Mouse (Mus musculus): Measurements from ENCODE around the gene Ccser1.

Gene Ccser1

DNA sequence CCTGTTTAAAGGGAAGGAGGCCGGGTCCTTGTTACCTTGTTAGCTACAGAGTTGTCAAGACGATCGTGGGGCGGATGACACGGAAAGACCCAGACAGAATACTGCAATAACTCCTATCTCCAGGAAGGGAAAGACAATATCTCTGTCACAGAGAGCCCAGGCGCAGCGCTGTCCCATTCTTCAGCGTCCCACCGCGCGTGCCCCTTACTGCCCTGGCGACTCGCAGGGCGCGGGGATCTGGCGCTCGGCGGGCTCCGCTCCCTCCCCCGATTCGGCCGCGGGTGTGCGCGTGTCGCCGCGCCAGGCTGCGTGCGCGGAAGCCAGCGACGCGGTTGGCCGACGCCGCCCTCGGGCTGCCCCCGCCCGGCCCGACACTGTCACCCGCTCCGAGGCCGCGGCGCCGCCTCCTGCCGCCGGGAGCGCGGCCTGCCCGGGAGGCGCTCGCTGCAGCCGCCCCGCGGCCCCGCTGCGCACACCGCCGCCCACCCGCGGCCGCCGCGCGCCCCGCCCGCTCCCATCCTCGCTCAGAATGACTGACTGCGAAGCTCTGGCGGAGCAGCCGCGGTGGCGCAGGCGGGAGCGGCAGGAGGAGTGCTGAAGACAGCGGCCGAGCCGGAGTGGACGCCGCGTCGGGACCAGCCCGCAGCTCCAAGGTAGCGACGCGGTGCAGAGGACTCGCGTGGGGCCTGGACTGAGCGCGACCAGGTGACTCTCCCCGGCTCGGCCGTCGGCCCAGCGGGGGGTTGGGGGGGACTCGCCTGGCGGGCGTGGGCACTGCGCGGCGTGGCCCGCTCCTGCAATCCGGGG is at the start of gene Ccser1:
Gene Ccser1 (plus strand): TSS at position 376 of the 807 bp plus-strand sequence.
- TF ChIP-seq GATA4 (IDR thresholded peaks at IDR 0.05; ENCODE audit: insufficient replicate concordance, low read length), result no peak

GRCm38 (mm10) chr6:61136436-61136835 is 43.7 kb upstream of the Ccser1 start:
- no peak for TF ChIP-seq GATA4 (IDR thresholded peaks at IDR 0.05; ENCODE audit: insufficient replicate concordance, low read length)

- TF ChIP-seq GATA4 (IDR thresholded peaks at IDR 0.05; ENCODE audit: insufficient replicate concordance, low read length), result no peak
Observed at GRCm38 (mm10) chr6:61143031-61143430, 37.1 kb upstream of the Ccser1 start.

DNA sequence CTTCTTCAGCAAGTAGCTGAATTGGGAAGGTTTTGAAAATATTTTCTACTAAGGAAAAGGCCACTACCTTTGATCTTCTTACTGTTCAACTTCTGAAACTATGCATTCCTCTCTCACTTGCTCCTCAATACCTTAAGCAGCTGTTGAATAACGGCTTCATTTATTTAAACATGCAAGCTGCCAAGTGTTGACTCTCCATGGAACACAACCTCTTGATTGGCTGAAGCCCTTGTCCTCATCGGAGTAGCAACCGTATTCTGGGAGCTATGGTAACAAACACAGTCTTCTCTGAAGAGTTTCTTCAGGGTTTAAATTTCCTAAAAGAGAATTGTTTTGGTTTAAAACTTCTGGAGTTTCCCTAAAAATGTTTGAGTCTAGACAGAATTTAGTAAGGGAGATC is 27.2 kb upstream of the Ccser1 start:
- no peak for TF ChIP-seq GATA4 (IDR thresholded peaks at IDR 0.05; ENCODE audit: insufficient replicate concordance, low read length)

DNA sequence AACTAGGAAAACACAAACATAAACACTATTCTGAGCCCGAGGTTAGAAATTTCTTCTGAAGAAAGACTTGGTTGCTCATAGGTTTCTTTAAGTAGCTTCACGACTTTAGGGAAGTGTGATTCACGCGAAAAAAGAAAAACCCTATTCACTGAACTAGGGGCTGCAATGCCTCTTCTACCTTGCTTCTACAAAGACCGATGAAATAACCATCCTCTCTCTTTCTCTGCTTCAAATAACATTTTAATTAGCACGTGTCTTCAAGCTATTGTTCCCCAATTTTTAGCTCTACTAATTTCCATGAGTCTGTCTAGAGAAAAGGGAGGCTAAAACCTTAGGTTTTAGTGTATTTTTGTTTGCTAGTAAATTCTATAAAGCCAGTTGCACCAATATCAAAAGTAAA is 25.5 kb upstream of the Ccser1 start:
- TF ChIP-seq GATA4 (IDR thresholded peaks at IDR 0.05; ENCODE audit: insufficient replicate concordance, low read length), result no peak

DNA sequence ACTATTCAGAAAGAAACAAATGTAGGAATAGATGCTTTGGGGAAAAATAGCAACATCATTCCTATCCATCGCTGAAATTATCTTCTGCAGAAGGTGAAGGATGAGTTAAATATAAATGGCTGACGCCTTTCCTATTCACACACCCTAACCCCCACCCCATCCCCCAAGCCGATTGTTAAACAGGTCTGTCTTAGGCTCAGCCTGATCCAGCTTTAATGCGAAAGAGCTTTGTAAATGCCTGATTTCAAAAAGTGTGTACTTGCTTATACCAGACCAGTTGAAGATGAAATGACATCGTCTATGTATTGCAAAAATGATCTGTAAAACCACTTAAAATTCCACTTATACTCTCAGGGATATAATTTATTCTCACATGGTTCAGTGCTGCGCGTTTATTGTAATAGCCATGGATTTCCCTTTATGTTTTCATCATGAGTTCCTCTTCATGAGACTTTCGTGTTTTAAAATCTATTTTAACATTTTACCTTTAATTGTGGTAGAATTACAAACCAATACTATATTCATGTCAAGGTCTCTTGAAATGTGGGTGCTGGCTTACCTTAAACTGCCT is 25.0 kb upstream of the Ccser1 start:
- no peak for TF ChIP-seq GATA4 (IDR thresholded peaks at IDR 0.05; ENCODE audit: insufficient replicate concordance, low read length)

- TF ChIP-seq GATA4 (IDR thresholded peaks at IDR 0.05; ENCODE audit: insufficient replicate concordance, low read length), result no peak
Observed at GRCm38 (mm10) chr6:61155718-61156117, 24.4 kb upstream of the Ccser1 start.

- TF ChIP-seq GATA4 (IDR thresholded peaks at IDR 0.05; ENCODE audit: insufficient replicate concordance, low read length), result no peak
Observed at GRCm38 (mm10) chr6:61162117-61162516, 18.0 kb upstream of the Ccser1 start.

DNA sequence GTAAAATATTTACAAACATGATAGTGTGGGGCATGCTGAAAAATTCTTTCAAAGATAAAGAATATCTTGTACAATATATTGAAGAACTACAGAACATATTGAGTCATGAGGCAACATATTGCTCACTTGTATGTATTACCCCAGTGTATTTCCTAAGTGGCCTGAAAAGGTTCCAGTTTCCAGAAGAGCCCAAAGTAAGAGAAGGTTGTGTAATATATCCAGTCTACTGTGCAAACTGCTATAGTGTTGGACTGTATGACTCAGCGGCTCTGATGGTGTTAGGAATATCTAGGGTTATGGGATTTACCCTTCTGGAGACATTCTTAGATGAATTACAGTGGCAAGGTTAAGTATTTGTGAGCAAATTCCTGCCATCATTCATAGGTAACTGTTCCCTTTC is 13.2 kb upstream of the Ccser1 start:
- TF ChIP-seq GATA4 (IDR thresholded peaks at IDR 0.05; ENCODE audit: insufficient replicate concordance, low read length), result no peak

GRCm38 (mm10) chr6:61176126-61176525 is 4.0 kb upstream of the Ccser1 start:
- TF ChIP-seq GATA4 (IDR thresholded peaks at IDR 0.05; ENCODE audit: insufficient replicate concordance, low read length), result no peak

DNA sequence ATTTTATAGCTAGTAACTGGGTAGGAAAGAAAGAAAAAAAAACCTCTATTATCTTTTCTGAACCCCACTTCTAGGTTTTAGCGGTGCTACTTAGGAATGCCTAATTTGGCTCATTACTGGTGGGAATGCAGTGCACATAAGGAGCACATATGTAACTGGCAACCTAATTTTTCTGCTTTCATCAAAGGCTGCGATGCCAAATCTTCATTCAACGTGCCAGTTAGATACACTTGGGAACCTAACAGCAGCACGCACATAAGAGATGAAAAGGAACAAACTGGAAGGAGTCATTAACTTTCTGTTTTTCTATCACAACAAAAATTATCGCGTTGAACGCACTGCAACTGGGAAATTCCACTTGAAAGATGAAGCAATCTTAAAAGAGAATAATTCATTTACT is 2.6 kb upstream of the Ccser1 start:
- no peak for TF ChIP-seq GATA4 (IDR thresholded peaks at IDR 0.05; ENCODE audit: insufficient replicate concordance, low read length)

- TF ChIP-seq GATA4 (IDR thresholded peaks at IDR 0.05; ENCODE audit: insufficient replicate concordance, low read length), result no peak
Observed at GRCm38 (mm10) chr6:61179641-61179948, 529 bp upstream of the Ccser1 start.

GRCm38 (mm10) chr6:61180756-61181191 is 650 bp downstream of the Ccser1 start:
- TF ChIP-seq GATA4 (IDR thresholded peaks at IDR 0.05; ENCODE audit: insufficient replicate concordance, low read length), result no peak

- no peak for TF ChIP-seq GATA4 (IDR thresholded peaks at IDR 0.05; ENCODE audit: insufficient replicate concordance, low read length)
Observed at GRCm38 (mm10) chr6:61189029-61189428, 8.9 kb downstream of the Ccser1 start.

- no peak for TF ChIP-seq GATA4 (IDR thresholded peaks at IDR 0.05; ENCODE audit: insufficient replicate concordance, low read length)
Observed at GRCm38 (mm10) chr6:61191597-61192386, 11.7 kb downstream of the Ccser1 start.

DNA sequence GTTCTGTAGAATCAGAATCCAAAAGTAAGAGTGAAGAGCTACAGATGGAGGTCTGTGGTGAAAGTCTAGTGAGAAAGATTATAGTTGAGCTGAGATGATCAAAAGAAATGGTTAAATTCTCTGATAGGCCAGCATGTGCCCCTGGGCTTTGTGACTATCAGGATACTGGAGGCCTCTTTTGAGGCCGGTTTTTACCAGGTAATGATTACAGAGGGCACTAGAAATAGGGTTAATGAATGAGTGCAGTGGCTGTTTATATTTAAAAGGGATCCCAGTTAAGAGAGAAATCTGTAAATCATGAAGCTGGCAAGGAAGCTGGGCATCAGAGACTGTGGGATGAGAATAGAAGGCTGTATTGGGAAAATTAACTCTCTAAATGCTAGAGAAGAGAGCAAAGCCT is 23.2 kb downstream of the Ccser1 start:
- no peak for TF ChIP-seq GATA4 (IDR thresholded peaks at IDR 0.05; ENCODE audit: insufficient replicate concordance, low read length)
